Mouse (Mus musculus) intestine, embryonic 16.5 days (tissue): Measurements from ENCODE around the gene Gimap7. TPM values are rescaled to one million over a fixed set of nuclear protein-coding genes. Genes with fewer than 3 reads are reported as not detected.
A peak's percentile ranks its signal among the peaks of the same experiment; 100 is the strongest.

Experiments
- ATAC-seq: fragments of 200-750 bp; cut with Nextera tagmentation; 2 replicates; pipeline ENCODE4 v1.8.0; 2017; ENCODE audit warnings: moderate TSS enrichment, moderate library complexity
- H3K27ac ChIP-seq: fragments of 300-500 bp; sonication (generic); 2 replicates; pipeline ENCODE4 v1.5.1; 2014; ENCODE audit warnings: mild to moderate bottlenecking, low read length
- H3K27me3 ChIP-seq: fragments of 300-500 bp; sonication (generic); replicated peaks from 2 replicates; pipeline ENCODE4 v1.6.1; 2014; ENCODE audit warnings: low read length, control low read depth, mixed read lengths; ENCODE audit not compliant: control insufficient read depth, insufficient read depth
- H3K36me3 ChIP-seq: fragments of 300-500 bp; sonication (generic); 2 replicates; pipeline ENCODE4 v1.6.1; 2014; ENCODE audit warnings: low read length, control low read depth; ENCODE audit not compliant: control insufficient read depth, insufficient read depth
- H3K4me1 ChIP-seq: fragments of 300-500 bp; sonication (generic); 2 replicates; pipeline ENCODE4 v1.6.1; 2014; ENCODE audit warnings: low read length, control low read depth, mixed read lengths; ENCODE audit not compliant: control insufficient read depth, insufficient read depth
- H3K4me2 ChIP-seq: fragments of 300-500 bp; sonication (generic); 2 replicates; pipeline ENCODE4 v1.6.1; 2014; ENCODE audit warnings: low read depth, low read length, control low read depth
- H3K4me3 ChIP-seq: fragments of 300-500 bp; sonication (generic); 2 replicates; pipeline ENCODE4 v1.5.1; 2014; ENCODE audit warnings: mild to moderate bottlenecking, low read length
- H3K9ac ChIP-seq: fragments of 300-500 bp; sonication (generic); 2 replicates; pipeline ENCODE4 v1.6.1; 2014; ENCODE audit warnings: low read depth, low read length
- H3K9me3 ChIP-seq: fragments of 300-500 bp; sonication (generic); 2 replicates; pipeline ENCODE4 v1.6.1; 2016; ENCODE audit warnings: low read length, control low read depth; ENCODE audit not compliant: control insufficient read depth
- WGBS: fragments of 180-500 bp; shearing (Covaris S2); extraction: QIAGEN DNeasy Blood & Tissue Kit; methylation state at CpG from one replicate; pipeline ENCODE4 v1.1.7; 2014; 5-methylcytosine and 5-hydroxymethylcytosine counted together
- polyA plus RNA-seq: library from polyadenylated mRNA; unstranded; fragments of >200 nt; fragmentation: Nextera tagmentation; extraction: Ambion mirVana; gene quantifications from 2 replicates; pipeline ENCODE4 v1.2.1, GENCODE M21; 2015

Gimap7 gene
- polyA plus RNA-seq, 1 experiment from 2014 or later: 0.34 TPM

GRCm38 (mm10) chr6:48702601-48703000 is 15.8 kb upstream of the Gimap7 start:
- H3K9ac ChIP-seq: no peak overlapping the region
- H3K9me3 ChIP-seq: no peaks in the 10 kb centered on the region
- H3K4me3 ChIP-seq: no peak overlapping the region
- H3K36me3 ChIP-seq: no peaks in the 10 kb centered on the region
- H3K27ac ChIP-seq: no peak overlapping the region
- H3K4me1 ChIP-seq: no peaks in the 10 kb centered on the region
- ATAC-seq: no peak
- no peaks in the 10 kb centered on the region for H3K27me3 ChIP-seq
- WGBS: 72% methylated on average over 5 of the region's 5 CpGs
- H3K4me2 ChIP-seq: no peak overlapping the region

GRCm38 (mm10) chr6:48704146-48704545 is 14.3 kb upstream of the Gimap7 start:
- Histone ChIP-seq H3K4me3 (no peak overlapping the region), H3K27me3 (no peaks in the 10 kb centered on the region), H3K36me3 (no peaks in the 10 kb centered on the region), H3K4me2 (no peak overlapping the region), H3K27ac (no peak overlapping the region), H3K4me1 (no peaks in the 10 kb centered on the region), H3K9me3 (no peaks in the 10 kb centered on the region), H3K9ac (no peak overlapping the region)
- no peak for ATAC-seq

GRCm38 (mm10) chr6:48706130-48706529 is 12.3 kb upstream of the Gimap7 start:
- 59% methylated on average over 3 of the region's 3 CpGs for WGBS
- Histone ChIP-seq H3K4me3 (no peak overlapping the region), H3K27ac (0 out of 2 replicates have a peak overlapping the region, but pooled peaks have one; percentile 8), H3K36me3 (no peaks in the 10 kb centered on the region), H3K9ac (no peak overlapping the region), H3K4me2 (no peak overlapping the region), H3K27me3 (no peaks in the 10 kb centered on the region), H3K9me3 (no peaks in the 10 kb centered on the region), H3K4me1 (no peaks in the 10 kb centered on the region)
- no peak for ATAC-seq

- no peak for ATAC-seq
- H3K27me3 ChIP-seq: no peaks in the 10 kb centered on the region
- WGBS: 84% methylated on average over 4 of the region's 4 CpGs
Measured at GRCm38 (mm10) chr6:48720326-48720725, 1.9 kb downstream of the Gimap7 start.

DNA sequence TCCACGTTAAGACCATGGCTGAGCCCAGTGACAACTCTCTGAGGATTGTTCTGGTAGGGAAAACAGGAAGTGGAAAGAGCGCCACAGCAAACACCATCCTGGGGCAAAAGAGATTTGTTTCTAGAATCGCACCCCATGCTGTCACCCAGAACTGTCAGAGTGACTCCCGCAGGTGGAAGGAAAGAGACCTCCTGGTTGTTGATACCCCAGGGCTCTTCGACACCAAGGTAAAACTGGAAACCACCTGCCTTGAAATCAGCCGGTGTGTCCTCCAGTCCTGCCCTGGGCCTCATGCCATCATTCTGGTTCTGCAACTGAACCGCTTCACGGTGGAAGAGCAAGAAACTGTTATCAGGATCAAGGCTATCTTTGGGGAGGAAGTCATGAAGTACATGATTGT is 5.0 kb downstream of the Gimap7 start:
- Histone ChIP-seq H3K9me3 (no peaks in the 10 kb centered on the region), H3K27ac (no peak overlapping the region), H3K4me2 (no peak overlapping the region), H3K4me3 (no peak overlapping the region), H3K4me1 (peaks cover 8% of the 10 kb centered on the region), H3K9ac (no peak overlapping the region), H3K36me3 (no peaks in the 10 kb centered on the region), H3K27me3 (no peaks in the 10 kb centered on the region)
- 73% methylated on average over 8 of the region's 8 CpGs for WGBS
- ATAC-seq: no peak

More at GRCm38 (mm10) chr6:48720326-48720725, 1.9 kb downstream of the Gimap7 start:
- Histone ChIP-seq H3K9me3 (no peaks in the 10 kb centered on the region), H3K27ac (no peak overlapping the region), H3K9ac (no peak overlapping the region), H3K36me3 (no peaks in the 10 kb centered on the region), H3K4me1 (peaks cover 2% of the 10 kb centered on the region), H3K4me3 (no peak overlapping the region), H3K4me2 (no peak overlapping the region)

- Histone ChIP-seq H3K9me3 (no peaks in the 10 kb centered on the region), H3K4me2 (no peak overlapping the region), H3K4me1 (peaks cover 8% of the 10 kb centered on the region), H3K36me3 (no peaks in the 10 kb centered on the region), H3K4me3 (no peak overlapping the region), H3K9ac (no peak overlapping the region), H3K27ac (no peak overlapping the region), H3K27me3 (no peaks in the 10 kb centered on the region)
- WGBS: 0% methylated on average over 1 of the region's 1 CpGs
- peak; percentile 78 for ATAC-seq
Measured at GRCm38 (mm10) chr6:48725476-48725875, 7.1 kb downstream of the Gimap7 start.

- Histone ChIP-seq H3K36me3 (no peaks in the 10 kb centered on the region), H3K4me1 (peaks cover 8% of the 10 kb centered on the region), H3K4me3 (no peak overlapping the region), H3K4me2 (no peak overlapping the region), H3K9me3 (no peaks in the 10 kb centered on the region), H3K27me3 (no peaks in the 10 kb centered on the region), H3K27ac (no peak overlapping the region), H3K9ac (no peak overlapping the region)
- 91% methylated on average over 5 of the region's 5 CpGs for WGBS
- no peak for ATAC-seq
Measured at GRCm38 (mm10) chr6:48727761-48728160, 9.3 kb downstream of the Gimap7 start.

- Histone ChIP-seq H3K4me3 (no peak overlapping the region), H3K4me1 (no peaks in the 10 kb centered on the region), H3K27me3 (no peaks in the 10 kb centered on the region), H3K36me3 (no peaks in the 10 kb centered on the region), H3K27ac (no peak overlapping the region), H3K9ac (no peak overlapping the region), H3K4me2 (no peak overlapping the region), H3K9me3 (no peaks in the 10 kb centered on the region)
- 31% methylated on average over 8 of the region's 8 CpGs for WGBS
- ATAC-seq: no peak
Measured at GRCm38 (mm10) chr6:48732864-48733304, 14.5 kb downstream of the Gimap7 start.

DNA sequence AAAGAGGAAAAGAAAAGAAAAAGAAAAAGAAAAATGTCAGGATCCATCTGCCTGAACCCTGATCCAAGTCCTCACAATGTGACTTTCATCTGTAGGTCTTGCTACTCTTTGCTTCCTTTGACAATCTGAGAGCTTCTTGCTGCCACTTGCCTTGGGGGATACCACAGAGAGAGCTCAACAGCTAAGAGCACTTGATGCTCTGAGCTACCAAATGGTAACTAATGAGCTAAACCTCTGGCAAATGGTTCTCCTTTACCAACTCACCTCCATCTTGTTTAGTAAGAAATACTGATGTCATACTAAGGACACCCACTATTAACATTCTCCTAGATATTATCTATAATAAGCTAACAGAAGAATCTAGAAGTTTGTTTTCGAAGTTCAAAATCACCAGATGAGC is 15.2 kb downstream of the Gimap7 start:
- no peaks in the 10 kb centered on the region for H3K9me3 ChIP-seq
- H3K27me3 ChIP-seq: no peaks in the 10 kb centered on the region
- H3K9ac ChIP-seq: no peak overlapping the region
- no peak overlapping the region for H3K4me3 ChIP-seq
- no peak for ATAC-seq
- no peaks in the 10 kb centered on the region for H3K36me3 ChIP-seq
- H3K4me1 ChIP-seq: no peaks in the 10 kb centered on the region
- 78% methylated on average over 1 of the region's 1 CpGs for WGBS
- no peak overlapping the region for H3K27ac ChIP-seq
- H3K4me2 ChIP-seq: no peak overlapping the region

DNA sequence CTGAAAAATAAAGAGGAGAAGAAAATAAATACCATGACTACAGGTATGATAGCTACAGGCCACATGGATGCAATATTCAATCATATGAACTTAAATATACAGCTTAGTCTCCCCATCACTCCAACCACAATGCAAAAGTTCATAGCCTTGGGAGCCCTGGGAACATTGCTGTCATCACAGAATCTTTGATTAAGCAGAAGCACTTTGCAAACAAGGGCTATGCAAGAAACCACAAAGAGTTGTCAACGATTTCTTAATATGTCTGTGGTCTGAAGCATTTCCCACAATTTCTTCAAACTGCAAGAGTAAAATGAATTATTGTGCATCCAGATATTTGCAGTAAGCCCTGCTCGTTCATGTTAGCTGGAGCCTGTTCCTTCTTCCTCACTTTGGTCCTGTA is 18.6 kb downstream of the Gimap7 start:
- Histone ChIP-seq H3K4me3 (no peak overlapping the region), H3K27ac (no peak overlapping the region), H3K27me3 (no peaks in the 10 kb centered on the region), H3K36me3 (no peaks in the 10 kb centered on the region), H3K4me1 (peaks cover 2% of the 10 kb centered on the region), H3K9me3 (no peaks in the 10 kb centered on the region), H3K9ac (no peak overlapping the region), H3K4me2 (no peak overlapping the region)
- no peak for ATAC-seq
- 76% methylated on average over 2 of the region's 2 CpGs for whole genome bisulfite sequencing
